Mouse (Mus musculus) neural tube, embryonic 15.5 days (tissue): ENCODE data around the gene Serpinb9c. TPM values are rescaled to one million over a fixed set of nuclear protein-coding genes. Genes with fewer than 3 reads are reported as not detected.
"Not testable (repeated sequence)": the region's sequence is repeated elsewhere in the genome, so short reads cannot be mapped to it uniquely, and the experiment has no call there.

Experiments
- ATAC-seq: fragments of 200-750 bp; cut with Nextera tagmentation; 2 replicates; pipeline ENCODE4 v1.8.0; 2017; ENCODE audit warnings: mild to moderate bottlenecking, moderate TSS enrichment, moderate library complexity; ENCODE audit not compliant: low FRiP score
- H3K27ac ChIP-seq: fragments of 300-500 bp; sonication (generic); replicated peaks from 2 replicates; pipeline ENCODE4 v1.5.1; 2015; ENCODE audit warnings: mild to moderate bottlenecking, inconsistent platforms
- H3K27me3 ChIP-seq: fragments of 300-500 bp; sonication (generic); replicated peaks from 2 replicates; pipeline ENCODE4 v1.6.1; 2015; ENCODE audit warnings: inconsistent platforms
- H3K36me3 ChIP-seq: fragments of 300-500 bp; sonication (generic); 2 replicates; pipeline ENCODE4 v1.6.1; 2015; ENCODE audit warnings: inconsistent platforms
- H3K4me1 ChIP-seq: fragments of 300-500 bp; sonication (generic); 2 replicates; pipeline ENCODE4 v1.6.1; 2015; ENCODE audit warnings: inconsistent platforms
- H3K4me2 ChIP-seq: fragments of 300-500 bp; sonication (generic); 2 replicates; pipeline ENCODE4 v1.6.1; 2015; ENCODE audit warnings: inconsistent platforms, mild to moderate bottlenecking, moderate library complexity
- H3K4me3 ChIP-seq: fragments of 300-500 bp; sonication (generic); replicated peaks from 2 replicates; pipeline ENCODE4 v1.5.1; 2015; ENCODE audit warnings: mild to moderate bottlenecking, inconsistent platforms
- H3K9ac ChIP-seq: fragments of 300-500 bp; sonication (generic); replicated peaks from 2 replicates; pipeline ENCODE4 v1.6.1; 2015; ENCODE audit warnings: mild to moderate bottlenecking, inconsistent platforms
- H3K9me3 ChIP-seq: fragments of 300-500 bp; sonication (generic); replicated peaks from 2 replicates; pipeline ENCODE4 v1.6.1; 2016; ENCODE audit warnings: inconsistent platforms
- WGBS: fragments of 180-500 bp; shearing (Covaris S2); methylation state at CpG from one replicate; pipeline ENCODE4 v1.1.7; 2015; ENCODE audit warnings: mixed read lengths; 5-methylcytosine and 5-hydroxymethylcytosine counted together
- polyA plus RNA-seq: library from polyadenylated mRNA; unstranded; fragments of >200 nt; fragmentation: Nextera tagmentation; extraction: Ambion mirVana; gene quantifications from 2 replicates; pipeline ENCODE4 v1.2.1, GENCODE M21; 2015

The Serpinb9c gene
- polyA plus RNA-seq, result not detected in 2 replicates

DNA sequence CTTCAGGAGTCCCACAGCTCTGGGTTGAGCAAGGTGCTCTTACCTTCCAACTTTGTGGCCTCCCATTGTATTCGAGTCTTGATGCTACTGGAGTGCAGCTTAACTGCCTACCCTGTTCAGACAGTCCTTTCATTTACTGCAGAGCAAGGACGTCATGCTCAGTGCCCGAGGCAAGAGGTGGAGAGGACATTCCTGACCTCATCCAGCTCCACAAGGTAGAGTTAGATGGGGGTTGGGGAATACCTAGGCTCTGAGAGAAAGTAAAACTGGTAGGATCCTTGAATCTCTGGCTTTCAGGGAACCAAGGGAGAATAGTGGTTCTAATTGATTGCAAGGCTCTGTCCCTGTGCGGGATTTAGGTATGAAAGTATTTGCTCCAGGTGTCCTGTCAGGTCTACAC, at the start of gene Serpinb9c:
Gene Serpinb9c (minus strand): TSS at position 101 of the 400 bp plus-strand sequence.
- no peak within 1 kb of the TSS for H3K9ac ChIP-seq
- H3K4me2 ChIP-seq, result no peak within 1 kb of the TSS
- H3K4me3 ChIP-seq, result no peak within 1 kb of the TSS
- WGBS, result 81% methylated on average over 4 of the region's 4 CpGs
- H3K4me1 ChIP-seq, result no peaks in the 10 kb centered on the region
- no peaks in the 10 kb centered on the region for H3K27me3 ChIP-seq
- ATAC-seq, result no peak
- H3K36me3 ChIP-seq, result no peaks in the 10 kb centered on the region
- H3K9me3 ChIP-seq, result no peaks in the 10 kb centered on the region
- no peak within 1 kb of the TSS for H3K27ac ChIP-seq

DNA sequence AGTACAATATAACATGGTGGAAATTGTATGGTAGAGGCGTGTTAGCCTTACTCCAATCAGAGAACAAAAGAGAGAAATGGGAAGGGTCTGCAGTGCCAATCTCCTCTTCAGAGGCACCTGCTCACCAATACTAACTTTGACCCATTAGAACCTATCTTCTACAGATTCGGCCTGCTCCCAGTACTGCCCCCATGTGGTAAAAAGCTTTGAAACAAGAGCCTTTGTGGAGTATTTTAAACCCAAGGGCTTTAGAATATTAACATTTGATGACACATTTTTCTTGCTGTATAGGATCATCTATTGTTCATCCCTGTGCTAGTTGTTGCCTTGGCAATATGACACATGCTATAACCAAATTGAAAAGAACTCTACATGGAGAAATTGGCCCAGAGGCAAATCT, 40.2 kb upstream of the Serpinb9c start:
- Histone ChIP-seq H3K4me2 (no peak overlapping the region), H3K27ac (no peak overlapping the region), H3K4me1 (no peaks in the 10 kb centered on the region), H3K9me3 (no peaks in the 10 kb centered on the region), H3K36me3 (no peaks in the 10 kb centered on the region), H3K4me3 (no peak overlapping the region), H3K27me3 (no peaks in the 10 kb centered on the region), H3K9ac (no peak overlapping the region)
- ATAC-seq, result no peak
- WGBS, result 64% methylated on average over 2 of the region's 2 CpGs

DNA sequence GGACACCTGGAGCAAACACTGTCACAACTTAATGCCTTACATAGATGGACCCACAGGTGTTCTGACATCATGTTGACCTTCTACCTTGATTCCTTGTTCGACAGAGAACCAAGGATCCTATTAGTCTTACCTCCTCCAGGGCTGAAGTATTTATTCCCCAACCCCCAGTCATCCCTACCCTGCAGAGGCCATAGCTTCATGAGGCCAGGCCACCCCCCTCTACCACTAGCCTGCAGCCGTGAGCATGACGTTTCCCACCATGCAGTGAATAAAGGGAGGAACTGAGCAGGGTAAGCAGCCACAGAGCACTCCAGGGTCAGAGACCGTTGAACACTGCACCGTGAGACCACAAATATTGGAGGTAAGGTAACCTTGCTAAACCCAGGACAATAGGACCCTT, 33.1 kb upstream of the Serpinb9c start, which contains the start of gene Serpinb9d:
Gene Serpinb9d (plus strand): TSS at position 301 of the 400 bp plus-strand sequence.
- Histone ChIP-seq H3K36me3 (no peaks in the 10 kb centered on the region), H3K4me2 (no peak within 1 kb of the TSS), H3K27ac (no peak within 1 kb of the TSS), H3K4me3 (no peak within 1 kb of the TSS), H3K9me3 (no peaks in the 10 kb centered on the region), H3K9ac (no peak within 1 kb of the TSS), H3K27me3 (no peaks in the 10 kb centered on the region), H3K4me1 (no peaks in the 10 kb centered on the region)
- ATAC-seq, result no peak
- 79% methylated on average over 5 of the region's 5 CpGs for WGBS

DNA sequence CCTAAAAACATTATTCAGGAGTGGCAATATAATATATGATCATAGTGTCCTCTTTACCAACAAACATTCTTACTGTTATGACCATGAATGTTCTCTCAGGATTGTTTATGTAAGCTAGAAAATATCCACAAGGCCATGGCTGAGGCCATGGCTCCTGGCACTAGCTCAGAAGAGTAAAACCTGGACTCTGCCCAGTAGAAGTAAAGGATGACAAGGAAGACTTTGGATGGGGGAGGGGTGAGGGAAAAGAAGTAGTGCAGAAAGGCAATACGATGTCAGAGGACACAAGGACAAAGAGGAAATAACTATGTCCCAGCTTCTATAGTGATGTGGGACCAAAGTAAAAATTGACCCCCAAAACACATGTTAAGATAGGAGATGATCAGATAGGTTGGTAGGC, 30.9 kb upstream of the Serpinb9c start:
- not testable (repeated sequence) for H3K4me3 ChIP-seq, ATAC-seq

DNA sequence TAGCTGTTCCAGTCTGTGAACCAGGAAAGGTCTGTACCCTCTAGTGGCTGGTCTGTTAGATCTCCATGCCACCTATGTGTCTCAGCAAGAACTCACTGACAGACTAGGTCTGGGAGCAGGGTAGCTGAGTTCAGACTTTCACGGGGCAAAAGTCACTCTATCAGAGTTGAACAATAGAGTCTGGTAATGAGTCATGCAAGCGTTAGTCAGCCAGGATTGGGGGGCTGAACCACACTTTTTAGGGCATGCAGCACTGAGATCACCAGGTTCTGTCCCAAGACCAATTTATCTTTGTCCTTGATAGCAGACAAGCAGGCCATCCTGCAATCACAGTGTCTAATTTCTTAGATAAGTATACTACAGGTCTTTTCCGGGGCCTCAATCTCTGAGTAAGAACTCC, 18.1 kb downstream of the Serpinb9c start:
- 83% methylated on average over 3 of the region's 3 CpGs for WGBS
- no peak overlapping the region for H3K9ac ChIP-seq
- H3K4me1 ChIP-seq, result no peaks in the 10 kb centered on the region
- H3K4me2 ChIP-seq, result no peak overlapping the region
- no peaks in the 10 kb centered on the region for H3K27me3 ChIP-seq
- no peaks in the 10 kb centered on the region for H3K36me3 ChIP-seq
- H3K27ac ChIP-seq, result no peak overlapping the region
- ATAC-seq, result no peak
- no peak overlapping the region for H3K4me3 ChIP-seq
- no peaks in the 10 kb centered on the region for H3K9me3 ChIP-seq

More for the DNA sequence above, 30.9 kb upstream of the Serpinb9c start:
- H3K4me2 ChIP-seq, H3K27ac ChIP-seq, H3K27me3 ChIP-seq, H3K9me3 ChIP-seq, H3K36me3 ChIP-seq, H3K9ac ChIP-seq, H3K4me1 ChIP-seq: not testable (repeated sequence)
- 94% methylated on average over 1 of the region's 1 CpGs for WGBS

DNA sequence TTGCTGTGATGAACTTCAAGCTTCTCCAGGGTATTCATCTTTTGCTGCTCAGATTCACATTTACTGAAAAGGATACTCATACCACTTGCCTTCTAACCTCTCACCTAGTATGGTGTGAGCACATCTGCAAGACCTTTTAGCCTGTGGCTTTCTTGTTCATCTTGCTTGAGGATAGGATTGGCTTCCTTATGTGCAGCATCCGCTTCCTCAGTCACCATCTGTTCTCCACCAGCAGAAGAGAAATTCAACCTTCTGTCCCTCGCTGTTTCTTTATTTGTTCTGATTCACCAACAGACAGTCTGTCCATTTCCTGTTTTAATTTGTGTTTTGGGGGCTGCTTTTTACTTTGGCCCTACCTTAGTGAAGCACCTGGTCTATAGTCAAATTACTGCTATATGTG, 21.8 kb downstream of the Serpinb9c start:
- no peak for ATAC-seq

DNA sequence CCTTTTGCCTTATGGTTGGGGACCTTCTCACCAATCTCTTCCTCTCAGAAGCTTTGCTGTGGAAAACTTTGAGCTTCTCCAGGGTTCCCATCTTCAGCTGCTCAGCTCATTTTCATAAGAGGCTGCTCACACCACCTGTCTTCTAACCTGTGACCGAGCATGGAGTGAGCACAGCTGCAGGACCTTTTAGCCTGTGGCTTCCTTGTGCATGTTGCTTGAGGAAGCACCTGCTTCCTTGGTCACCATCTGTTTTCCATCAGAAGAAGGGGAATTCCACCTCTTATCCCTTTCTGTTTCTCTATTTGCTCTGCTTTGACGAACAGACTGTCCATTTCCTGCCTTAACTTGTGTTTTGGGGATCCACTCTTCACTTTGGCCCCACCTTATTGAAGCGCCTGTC, 46.5 kb downstream of the Serpinb9c start:
- Histone ChIP-seq H3K9ac (no peak overlapping the region), H3K27ac (no peak overlapping the region)
- no peak for ATAC-seq

More for the DNA sequence above, 21.8 kb downstream of the Serpinb9c start:
- WGBS, result 97% methylated on average over 2 of the region's 2 CpGs
- no peaks in the 10 kb centered on the region for H3K4me1 ChIP-seq
- H3K27me3 ChIP-seq, result no peaks in the 10 kb centered on the region
- no peak overlapping the region for H3K9ac ChIP-seq
- H3K9me3 ChIP-seq, result no peaks in the 10 kb centered on the region
- H3K4me2 ChIP-seq, result no peak overlapping the region
- no peak overlapping the region for H3K27ac ChIP-seq
- no peaks in the 10 kb centered on the region for H3K36me3 ChIP-seq
- H3K4me3 ChIP-seq, result no peak overlapping the region

DNA sequence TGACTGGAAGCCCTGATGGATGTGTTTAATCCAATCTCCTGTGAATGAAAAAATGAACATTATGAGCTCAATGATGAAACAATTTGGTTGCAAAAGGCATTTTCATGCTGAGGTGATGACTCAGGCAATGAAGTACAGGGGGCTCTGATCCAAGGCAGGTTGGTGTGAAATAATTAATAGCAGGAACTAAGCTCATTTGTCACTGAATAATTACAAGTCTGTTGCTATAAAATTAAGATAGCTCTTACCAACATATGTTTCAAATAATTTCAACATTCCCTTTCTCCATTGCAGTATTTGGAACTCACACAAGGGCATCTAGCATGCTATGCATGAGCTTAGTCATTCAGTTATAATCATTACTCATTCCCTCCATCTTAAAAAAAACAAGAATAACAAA, 53.9 kb downstream of the Serpinb9c start:
- Histone ChIP-seq H3K27me3 (no peaks in the 10 kb centered on the region), H3K4me2 (no peak overlapping the region), H3K9me3 (no peaks in the 10 kb centered on the region), H3K36me3 (no peaks in the 10 kb centered on the region), H3K4me1 (no peaks in the 10 kb centered on the region), H3K4me3 (no peak overlapping the region), H3K27ac (no peak overlapping the region), H3K9ac (no peak overlapping the region)
- no peak for ATAC-seq

More for the DNA sequence above, 46.5 kb downstream of the Serpinb9c start:
- WGBS, result 73% methylated on average over 3 of the region's 3 CpGs
- Histone ChIP-seq H3K4me1 (no peaks in the 10 kb centered on the region), H3K4me2 (no peak overlapping the region), H3K27me3 (no peaks in the 10 kb centered on the region), H3K36me3 (no peaks in the 10 kb centered on the region), H3K4me3 (no peak overlapping the region), H3K9me3 (no peaks in the 10 kb centered on the region)

Other genes with a start within 250 kb of the Serpinb9c start
- gene Serpinb6b, start 194.5 kb downstream of the Serpinb9c start, polyA plus RNA-seq, result 1.4 and 4.0 TPM in 2 replicates
- gene Serpinb9, start 156.5 kb downstream of the Serpinb9c start, polyA plus RNA-seq, result 2.0 and 4.3 TPM in 2 replicates
- gene Serpinb9b, start 132.3 kb downstream of the Serpinb9c start, polyA plus RNA-seq, result 0.32 and 0.50 TPM in 2 replicates
- 37.2 and 42.1 TPM in 2 replicates for gene Serpinb1b, start 81.2 kb downstream of the Serpinb9c start, polyA plus RNA-seq
- gene Serpinb9d, start 33.2 kb upstream of the Serpinb9c start, polyA plus RNA-seq, result not detected in 2 replicates
- gene Serpinb9e, start 89.9 kb upstream of the Serpinb9c start, polyA plus RNA-seq, result not detected in 2 replicates
- not detected in 2 replicates for gene Serpinb9f, start 164.3 kb upstream of the Serpinb9c start, polyA plus RNA-seq
- not detected in 2 replicates for gene Gm11397, start 236.0 kb upstream of the Serpinb9c start, polyA plus RNA-seq